Mouse (Mus musculus) right cerebral cortex, adult 2 months (tissue): ENCODE data around the gene Mrpl51.

ENCODE experiments used
- DNase-seq, 2 experiments: peaks; one replicate each; pipeline ENCODE4 v3.0.0; 2021 to 2022; ENCODE audit warnings: low spot score in 2 of 2

The Mrpl51 gene

DNA sequence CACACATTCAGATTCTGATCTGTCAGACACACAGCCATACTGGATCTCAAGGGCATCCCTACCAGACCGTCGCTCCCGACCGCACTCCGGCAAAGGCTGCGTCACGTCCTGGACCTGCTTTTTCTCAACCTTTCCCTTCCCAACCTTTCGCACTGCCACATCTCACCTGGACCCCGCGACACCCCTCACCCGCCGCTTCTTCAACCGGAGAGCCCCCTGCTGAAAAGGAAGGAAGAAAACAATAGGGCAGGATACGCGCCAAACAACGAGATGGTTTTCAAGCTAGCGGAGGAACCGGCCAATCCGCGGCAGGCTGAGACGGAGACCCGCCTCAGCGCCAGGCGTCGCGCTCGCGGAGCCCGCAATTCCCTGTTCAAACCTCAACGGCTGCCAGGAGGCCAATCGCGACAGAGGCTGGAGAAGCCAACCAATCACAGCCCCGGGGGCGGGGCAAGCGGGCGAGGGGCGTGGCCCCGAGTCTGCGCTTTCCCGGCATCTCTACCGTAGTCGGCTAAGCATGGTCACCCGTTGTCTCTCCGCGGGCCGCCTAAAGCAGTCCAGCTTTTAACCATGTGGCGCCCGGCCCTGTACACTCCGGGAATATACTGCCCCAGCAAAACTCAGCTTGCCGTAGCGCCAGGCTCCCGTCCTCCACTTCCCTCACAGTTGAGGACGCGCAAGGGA, at the start of gene Mrpl51, which contains the start of gene Ncapd2:
Gene Mrpl51, plus strand, starts transcription at position 470 of the 684 bp plus-strand sequence.
Gene Ncapd2, minus strand, starts transcription at position 370 of the 684 bp plus-strand sequence.
- peak; percentile 97 to 98 for DNase-seq

DNA sequence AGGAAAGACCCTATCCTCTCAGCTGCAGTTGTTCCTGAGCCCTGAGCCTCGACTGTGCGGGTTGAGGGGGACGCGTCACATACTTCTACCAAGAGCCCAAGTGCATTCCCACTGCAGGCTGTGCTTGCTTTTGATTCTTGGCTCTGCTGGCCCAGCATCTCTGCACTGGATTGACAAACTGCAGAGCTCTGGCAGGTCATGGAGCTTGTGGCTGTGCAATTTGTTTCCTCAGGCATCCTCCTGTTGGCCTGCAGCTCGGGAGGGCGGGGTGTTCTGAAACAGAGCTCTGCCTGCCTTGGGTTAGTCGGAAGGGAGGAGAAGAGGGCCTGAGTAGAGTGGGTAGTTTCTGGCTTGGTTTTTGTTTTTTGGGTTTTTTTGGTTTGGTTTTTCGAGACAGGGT, 49.2 kb upstream of the Mrpl51 start:
- no peak for DNase-seq

DNA sequence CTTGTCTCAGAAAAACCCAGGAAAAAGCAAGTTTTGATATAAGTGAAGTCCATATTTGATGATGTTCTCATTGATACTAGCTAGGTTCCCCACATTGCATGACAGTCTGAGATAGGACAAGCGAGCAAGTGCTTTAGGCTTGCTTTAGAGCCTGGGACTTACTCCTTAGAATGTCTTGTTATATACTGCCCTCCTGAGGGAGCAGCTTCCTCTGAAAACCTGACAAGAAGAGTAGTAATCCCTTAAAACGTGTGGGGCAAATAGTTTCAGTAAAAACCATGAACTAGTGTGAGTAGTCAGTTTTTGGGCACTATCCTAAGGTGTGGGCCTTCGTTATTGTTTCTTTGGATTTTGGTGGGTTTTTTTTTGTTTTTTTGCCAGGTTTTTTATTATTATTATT, 48.5 kb upstream of the Mrpl51 start:
- DNase-seq = no peak

DNA sequence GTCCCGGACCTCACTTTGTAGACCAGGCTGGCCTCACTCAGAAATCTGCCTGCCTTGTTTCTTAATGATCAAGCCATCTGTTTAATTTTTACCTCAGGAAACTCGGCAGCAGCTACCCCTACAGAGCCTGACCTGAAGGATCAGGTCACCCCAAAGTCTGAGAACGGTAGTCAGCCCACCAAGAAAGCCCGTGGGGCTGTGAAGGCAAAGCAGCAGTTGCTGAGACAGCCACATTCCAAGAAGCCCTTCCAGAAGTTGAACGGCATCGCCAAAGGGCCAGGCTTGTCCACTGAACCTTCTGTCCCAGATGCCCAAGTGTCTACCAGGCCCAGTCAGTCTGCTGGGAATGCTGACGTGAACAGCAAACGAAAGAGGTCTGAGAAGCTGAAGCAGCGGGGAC, 47.7 kb upstream of the Mrpl51 start:
- DNase-seq = no peak

DNA sequence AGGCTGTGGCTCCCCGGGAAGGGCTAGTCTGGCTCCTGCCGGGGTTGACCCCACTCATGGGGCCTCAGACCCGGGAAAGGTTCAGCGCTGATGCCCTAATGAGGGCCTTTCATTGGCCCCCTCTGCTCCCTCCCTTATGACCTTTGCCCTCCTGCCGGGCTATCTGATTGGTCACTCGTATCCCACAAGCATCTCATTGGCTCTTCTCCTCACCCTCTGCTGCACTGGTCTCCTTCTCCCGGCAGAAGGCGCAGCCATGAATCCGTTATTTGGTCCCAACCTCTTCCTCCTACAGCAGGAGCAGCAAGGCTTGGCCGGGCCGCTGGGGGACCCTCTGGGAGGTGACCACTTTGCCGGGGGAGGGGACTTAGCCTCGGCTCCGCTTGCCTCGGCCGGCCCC, 46.6 kb upstream of the Mrpl51 start, which contains the start of gene Iffo1:
Gene Iffo1, plus strand, starts transcription at position 241 of the 400 bp plus-strand sequence.
- DNase-seq = peak; percentile 94

DNA sequence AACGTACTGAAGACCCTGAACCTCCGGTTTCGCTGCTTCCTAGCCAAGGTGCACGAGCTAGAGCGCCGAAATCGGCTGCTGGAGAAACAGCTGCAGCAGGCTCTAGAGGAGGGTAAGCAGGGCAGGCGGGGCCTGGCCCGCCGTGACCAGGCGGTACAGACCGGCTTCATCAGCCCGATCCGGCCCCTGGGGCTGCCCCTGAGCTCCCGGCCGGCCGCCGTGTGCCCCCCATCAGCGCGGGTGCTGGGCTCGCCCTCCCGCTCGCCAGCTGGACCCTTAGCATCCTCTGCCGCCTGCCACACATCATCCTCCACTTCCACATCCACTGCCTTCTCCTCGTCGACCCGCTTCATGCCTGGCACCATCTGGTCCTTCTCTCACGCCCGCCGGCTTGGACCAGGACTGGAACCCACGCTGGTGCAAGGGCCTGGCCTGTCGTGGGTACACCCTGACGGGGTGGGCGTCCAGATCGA, 46.1 kb upstream of the Mrpl51 start:
- peak; percentile 34 to 42 for DNase-seq

DNA sequence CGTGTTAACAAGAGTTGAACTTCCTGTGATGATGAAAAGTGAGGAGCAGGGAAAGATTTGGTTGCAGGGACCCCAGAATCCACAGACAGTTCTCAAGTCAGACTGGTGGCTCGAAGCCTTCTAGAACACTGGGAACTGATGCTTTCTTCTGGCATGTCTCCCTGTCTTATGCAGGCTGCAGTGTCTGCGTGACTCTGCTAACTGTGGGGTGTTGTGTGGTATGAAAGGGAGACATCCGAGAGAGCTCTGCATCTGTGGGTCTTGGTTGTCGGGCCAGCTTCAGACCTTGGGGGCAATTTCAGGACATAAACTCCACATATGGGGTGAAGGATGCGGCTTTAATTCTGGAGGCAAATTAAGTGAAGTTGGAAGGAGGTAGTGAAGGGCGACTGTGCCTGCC, 45.5 kb upstream of the Mrpl51 start:
- DNase-seq = peak; percentile 31 to 40

DNA sequence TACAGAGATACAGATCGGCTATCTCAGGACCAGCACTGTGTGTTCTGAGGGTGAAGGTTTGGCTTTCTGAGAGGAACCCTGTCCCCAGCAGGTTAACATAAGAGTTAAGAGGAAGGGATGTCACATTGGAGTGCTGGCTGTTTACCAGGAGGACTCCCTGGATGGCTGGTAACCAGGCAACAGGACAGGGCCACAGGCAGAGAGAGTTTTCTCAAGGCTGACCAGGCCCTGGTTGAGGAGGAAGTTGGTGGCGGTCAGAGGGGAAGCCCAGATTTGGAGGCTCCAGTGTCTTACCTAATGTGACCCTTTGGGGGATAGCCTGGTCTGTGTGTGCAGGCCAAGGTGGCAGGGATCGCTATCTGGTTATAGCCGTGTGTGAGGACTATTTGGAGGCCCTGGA, 44.8 kb upstream of the Mrpl51 start:
- DNase-seq = peak; percentile 42 to 60

DNA sequence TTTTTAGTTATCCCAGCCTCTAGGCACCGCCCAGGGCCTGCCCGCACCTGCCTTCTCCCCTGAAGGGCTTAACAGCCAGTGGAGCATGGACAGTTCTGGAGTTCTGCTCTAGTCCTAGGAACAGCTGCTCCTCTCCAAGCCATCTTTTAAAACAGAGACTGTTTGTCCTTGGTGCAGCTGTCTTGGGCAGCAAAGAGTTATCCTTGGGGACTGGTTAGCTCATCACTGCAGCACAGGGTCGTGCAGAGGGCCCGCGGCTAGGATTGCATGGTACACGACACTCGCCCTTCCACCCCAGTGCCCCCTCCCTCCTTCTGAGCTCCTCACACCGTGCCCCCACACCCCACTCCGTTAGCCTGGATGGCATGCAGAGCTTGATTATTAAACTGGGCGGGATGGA, 44.3 kb upstream of the Mrpl51 start:
- no peak for DNase-seq

DNA sequence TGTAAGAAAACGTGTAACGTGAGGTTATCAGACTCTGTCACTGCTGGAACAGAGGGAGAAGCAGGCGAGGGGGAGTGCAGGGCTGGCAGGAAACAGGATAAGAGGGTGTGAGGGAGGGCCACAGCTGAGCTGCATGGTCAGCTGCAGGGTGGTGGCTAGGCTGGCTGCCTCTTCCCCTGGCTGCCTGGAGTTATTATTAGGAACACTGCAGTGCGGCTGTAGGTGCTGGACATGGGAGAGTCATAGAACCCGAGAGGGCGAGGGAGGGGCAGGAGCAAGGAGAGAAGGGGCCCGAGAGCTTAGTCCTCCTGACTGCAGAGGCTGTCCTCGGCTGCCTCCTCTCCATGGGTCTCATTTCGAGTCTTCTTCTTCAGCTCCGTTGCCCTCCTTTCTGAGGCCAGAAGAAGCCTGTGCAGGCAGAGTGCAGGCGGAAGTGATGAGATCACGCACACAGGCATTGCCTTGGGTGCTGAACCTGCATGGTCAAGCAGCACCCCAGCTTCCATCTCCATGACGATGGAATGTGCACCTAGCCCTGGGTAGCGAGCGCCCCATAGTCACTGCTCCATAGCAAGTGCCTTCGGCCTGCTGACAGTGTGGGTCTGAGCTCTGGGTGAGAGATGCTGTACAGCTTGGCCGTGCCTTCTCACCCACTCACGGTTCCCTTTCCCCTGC, 43.2 kb upstream of the Mrpl51 start:
- peak; percentile 60 to 68 for DNase-seq

DNA sequence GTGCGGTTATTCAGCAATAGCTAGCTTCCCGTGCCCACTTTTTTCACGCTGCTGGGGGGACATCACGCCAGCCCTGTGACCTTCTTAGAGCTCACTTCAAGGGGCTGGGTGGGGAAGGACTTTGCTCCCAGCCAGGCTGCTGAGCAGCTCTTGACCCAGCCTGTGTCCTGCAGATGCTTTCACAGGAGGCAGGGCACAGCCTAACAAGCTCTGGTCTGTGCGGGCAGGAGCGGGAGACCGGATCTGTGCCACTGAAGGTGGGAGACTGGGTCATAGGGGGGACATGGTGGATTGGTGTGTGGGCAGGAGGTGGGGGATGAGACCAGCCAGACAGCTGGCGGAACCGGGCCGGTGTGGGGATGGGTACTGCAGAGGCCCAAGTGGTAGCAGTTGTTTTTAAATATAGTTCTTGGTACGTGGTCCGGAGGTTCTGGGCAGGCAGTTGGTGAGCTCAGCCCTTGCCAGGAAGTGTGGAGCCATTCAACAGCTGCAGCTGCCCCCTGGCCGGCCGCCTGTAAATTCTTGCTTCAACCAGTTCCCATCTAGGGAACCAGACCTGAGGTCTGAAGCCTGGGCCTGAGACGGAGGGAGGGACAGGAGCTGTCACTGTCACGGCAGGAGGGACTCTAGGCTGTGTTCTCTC, 42.6 kb upstream of the Mrpl51 start:
- DNase-seq = peak; percentile 53 to 70

DNA sequence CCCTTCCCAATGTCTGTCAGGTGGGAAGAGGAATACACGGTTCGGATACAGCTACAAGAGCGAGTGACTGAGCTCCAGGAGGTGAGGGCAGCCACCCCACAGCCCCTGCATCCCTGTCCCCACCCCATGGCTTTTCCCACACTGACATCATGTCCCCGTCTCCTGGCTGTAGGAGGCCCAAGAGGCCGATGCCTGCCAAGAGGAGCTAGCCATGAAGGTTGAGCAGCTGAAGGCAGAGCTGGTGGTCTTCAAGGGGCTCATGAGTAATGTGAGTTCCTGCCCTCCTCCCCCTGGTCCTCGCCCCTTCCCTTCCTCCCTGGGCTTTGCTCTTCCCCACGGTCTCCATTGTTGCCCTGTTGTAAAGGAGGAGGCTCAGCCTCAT, 42.0 kb upstream of the Mrpl51 start:
- DNase-seq = no peak

DNA sequence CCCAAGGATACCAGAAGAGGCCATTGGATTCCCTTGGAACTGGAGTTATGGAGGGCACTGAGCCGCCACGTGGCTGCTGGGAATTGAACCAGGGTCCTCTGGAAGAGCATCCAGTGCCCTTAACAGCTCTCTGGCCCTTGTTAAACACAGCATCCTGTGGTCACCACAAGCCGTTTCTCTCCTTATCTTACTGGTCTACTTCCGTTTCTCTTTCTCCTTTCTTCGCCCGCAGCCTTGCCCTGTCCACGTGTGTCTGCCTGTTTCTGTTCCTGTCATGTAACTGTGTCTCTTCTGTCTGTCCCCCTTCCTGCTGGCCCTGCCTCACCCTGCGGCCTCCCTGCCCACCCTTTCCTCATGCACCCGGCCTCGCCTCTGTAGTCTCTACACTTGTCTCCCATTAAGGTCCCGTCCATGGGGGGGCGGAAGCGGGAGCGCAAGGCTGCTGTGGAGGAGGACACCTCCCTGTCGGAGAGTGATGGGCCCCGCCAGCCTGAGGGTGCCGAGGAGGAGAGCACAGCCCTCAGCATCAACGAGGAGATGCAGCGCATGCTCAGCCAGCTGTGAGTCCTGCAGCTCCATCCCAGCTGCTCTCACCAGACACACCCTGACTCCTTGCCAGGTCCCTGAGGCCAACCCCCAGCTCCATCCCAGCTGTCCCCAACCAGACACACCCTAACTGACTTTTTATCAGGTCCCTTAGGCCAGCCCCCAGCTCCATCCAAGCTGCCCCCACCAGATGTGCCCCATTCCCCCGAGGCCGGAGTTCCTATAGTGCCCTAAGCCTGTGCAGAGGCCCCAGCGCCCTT, 39.2 kb upstream of the Mrpl51 start:
- no peak for DNase-seq

DNA sequence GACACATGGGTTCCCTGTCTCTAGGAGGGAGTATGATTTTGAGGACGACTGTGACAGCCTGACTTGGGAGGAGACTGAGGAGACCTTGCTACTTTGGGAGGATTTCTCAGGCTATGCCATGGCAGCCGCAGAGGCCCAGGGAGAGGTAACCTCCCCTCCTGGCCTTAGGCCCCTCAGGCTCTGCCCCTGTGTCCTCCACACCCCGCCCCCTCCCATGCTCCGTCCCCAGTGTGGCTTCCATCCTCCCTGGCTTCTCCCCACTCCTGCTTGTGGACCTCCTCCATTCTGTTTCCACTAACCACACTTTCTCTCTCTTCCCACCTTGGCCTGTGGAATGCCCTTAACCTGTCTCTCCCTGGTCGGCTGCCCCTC, 38.6 kb upstream of the Mrpl51 start:
- no peak for DNase-seq

DNA sequence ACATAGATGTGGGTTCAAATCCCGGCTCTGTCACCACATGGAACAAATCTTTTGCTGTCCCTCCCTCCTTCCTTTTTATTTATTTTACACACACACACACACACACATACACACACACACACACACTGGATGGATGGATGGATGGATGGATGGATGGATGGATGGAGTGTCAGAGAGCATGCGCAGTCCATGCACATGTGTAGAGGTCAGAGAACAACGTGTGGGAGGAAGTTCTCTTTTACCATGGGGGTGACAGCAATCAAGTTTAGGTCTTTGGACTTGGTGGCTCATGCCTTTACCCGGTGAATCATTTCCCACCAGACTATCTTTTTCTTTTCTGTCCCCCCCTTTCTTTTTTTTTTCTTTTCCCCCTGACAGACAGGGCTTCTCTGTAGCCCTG, 37.9 kb upstream of the Mrpl51 start:
- DNase-seq = no peak

DNA sequence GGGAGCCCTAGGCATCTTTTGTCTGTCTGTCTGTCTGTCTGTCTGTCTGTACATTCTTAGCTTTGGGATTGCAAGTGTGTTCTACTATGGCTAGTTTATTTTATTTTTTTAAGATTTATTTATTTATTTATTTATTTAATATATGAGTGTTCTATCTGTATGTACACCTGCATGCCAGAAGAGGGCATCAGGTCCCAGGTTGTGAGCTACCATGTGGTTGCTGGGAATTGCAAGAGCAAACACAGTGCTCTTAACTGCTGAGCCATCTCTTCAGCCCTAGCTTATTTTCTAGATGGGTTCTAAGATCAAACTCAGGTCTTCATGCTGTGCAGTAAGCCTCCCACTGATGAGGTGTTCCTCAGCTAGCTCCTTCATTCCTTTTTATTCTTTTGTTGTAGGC, 37.1 kb upstream of the Mrpl51 start:
- no peak for DNase-seq

DNA sequence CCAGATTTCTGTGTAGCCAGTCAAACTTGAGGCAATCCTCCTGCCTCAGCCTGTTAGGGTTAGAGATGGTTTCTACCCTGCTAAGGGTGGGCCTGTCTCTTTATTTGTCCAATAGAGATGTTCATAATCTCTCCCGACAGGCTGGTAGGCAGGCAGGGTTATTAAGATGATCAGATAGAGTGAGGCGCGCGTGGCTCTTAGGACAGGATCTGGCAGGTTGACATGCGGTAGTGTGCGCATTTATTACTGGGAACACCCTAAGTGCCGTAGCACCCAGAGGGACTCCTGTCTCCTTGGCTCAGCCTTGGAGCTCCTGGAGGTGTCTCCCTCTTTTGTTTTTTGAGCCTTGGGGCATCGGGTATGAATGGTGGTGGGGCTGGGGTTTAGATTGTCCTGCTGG, 36.3 kb upstream of the Mrpl51 start:
- DNase-seq = no peak

DNA sequence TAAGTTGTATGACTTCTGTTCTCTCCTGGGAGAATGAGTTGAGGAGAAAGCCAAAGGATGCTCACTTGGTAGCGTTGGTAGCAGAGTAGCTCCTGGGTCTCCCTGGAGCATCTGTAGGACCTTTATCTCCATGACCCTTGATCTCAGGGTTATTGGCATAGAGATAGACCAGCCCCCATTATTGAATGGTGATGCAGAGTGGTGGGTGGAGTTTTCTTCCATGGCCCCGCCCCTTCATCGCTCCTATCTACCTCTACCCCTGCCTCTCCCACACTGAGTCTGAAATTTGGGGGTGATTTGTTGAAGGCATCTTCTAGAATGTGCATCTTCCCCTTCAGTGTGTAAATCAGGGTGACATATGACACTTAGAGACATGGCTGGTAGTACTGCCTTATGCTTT, 35.1 kb upstream of the Mrpl51 start:
- no peak for DNase-seq

DNA sequence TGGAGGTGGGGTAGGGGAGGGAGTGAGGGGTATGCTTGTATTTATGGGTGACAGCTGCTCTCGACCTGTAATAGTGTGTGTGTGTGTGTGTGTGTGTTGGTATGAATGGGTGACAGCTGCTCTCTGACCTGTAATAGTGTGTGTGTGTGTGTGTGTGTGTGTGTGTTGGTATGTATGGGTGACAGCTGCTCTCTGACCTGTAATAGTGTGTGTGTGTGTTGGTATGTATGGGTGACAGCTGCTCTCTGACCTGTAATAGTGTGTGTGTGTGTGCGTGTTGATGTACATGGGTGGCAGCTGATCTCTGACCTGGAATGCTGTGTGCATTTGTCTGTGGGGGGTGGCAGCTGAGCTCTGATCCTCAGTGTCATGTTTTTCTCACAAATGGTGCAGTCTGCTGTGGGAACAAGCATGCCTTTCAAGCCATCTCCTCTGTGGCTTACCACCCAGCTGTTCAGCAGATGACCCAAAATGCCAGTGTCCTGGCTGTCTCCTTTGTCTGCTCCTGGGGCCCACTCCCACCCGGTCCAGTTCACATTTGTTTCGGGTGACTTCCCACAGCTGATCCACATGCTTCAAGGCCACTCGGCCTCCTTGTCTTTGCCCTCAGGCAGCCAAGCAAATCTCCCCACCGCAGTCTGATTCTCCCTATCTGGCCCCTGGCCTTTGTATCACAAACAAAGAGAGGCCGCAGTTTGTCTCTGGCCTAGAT, 34.5 kb upstream of the Mrpl51 start:
- DNase-seq = no peak

DNA sequence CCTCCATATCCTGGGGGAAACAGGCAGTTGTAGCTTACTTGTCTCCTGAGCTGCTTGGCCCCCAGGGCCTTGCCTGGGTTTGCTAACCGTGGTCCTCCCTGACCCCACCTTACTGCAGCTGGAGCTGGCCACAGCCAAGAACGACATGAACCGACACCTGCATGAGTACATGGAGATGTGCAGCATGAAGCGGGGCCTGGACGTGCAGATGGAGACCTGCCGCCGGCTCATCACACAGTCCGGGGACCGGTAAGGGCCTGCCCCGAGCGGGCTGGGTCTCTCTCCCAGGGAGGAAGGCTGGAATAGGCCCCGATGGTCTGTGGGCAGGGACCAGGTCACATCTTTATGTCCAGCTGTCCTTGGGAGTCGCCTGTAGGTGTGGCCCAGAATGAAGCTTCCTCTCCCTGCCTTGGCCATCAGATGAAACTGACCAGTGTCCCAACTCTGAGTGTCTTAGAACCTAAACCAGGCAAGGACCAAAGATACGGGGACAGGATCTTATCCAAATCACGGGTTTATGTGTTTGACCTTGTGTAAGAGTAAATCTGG, 32.6 kb upstream of the Mrpl51 start:
- no peak for DNase-seq
